Mouse (Mus musculus) kidney, postnatal 14 days (tissue): ENCODE data around the gene Gdpgp1.
A peak's percentile ranks its signal among the peaks of the same experiment; 100 is the strongest.

Source experiments
- DNase-seq: peaks from one replicate; pipeline ENCODE4 v3.0.0; 2022; ENCODE audit warnings: mixed read lengths

Gdpgp1 gene

DNA sequence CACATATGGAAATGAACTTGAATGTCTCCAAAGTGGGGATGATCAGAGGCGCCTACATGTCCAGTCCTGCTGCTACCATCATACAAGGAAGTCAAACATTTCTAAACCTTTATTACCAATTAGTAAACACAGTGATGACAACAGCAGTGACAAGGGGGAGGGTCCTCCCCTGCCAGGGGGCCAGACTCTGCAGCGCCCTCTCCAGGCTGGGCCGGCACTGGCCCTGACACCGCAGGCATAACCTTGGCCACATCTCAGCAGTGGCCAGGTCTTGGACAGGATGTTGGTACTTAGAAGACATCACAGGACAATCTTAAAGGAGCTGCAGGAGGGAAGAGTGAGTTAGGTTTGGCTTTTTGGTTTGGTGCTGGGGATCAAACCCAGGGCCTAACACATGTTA is 5.6 kb upstream of the Gdpgp1 start:
- no peak for DNase-seq

- peak; percentile 30 for DNase-seq
Observed at GRCm38 (mm10) chr7:80230196-80230595, 2.5 kb upstream of the Gdpgp1 start.

DNA sequence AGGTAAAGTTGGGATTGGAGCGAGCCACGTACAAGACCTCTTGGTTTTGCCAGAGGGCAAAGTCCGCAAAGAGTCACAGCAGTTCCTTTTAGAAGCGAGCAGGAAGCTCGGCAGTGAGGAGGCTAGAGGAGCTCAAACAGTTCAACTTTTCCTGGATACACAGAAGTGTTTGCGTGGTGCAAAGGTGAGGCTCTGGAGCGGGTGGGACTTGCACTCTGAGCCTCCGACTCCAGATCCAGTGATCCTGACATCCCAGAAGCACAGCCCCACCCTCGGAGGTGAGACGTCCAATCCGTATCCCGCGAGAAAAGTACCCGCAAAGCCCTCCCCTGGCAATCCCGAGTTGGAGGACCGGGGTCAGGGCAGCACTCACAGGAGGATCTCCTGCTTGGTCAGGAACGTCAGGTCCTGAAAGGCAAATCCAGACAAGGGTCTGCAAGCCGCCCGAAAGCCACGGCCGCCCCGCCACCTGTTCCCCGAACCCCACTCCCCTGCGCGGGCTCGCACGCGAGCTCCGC is 635 bp upstream of the Gdpgp1 start:
- peak; percentile 79 for DNase-seq

GRCm38 (mm10) chr7:80233799-80234198 is 1.1 kb downstream of the Gdpgp1 start:
- DNase-seq = no peak

DNA sequence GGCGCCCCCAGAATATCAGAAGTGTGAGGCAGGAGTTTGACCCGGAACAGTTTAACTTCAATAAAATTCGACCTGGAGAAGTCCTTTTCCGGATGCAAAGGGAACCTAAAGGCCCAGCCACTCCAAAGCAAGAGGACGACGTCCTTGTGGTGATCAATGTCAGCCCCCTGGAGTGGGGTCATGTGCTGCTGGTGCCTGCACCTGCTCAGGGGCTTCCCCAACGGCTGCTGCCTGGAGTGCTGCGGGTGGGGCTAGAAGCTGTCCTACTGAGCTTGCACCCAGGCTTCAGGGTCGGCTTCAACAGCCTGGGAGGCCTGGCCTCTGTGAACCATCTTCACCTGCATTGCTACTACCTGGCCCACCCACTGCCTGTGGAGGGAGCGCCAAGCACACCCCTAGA is 5.9 kb downstream of the Gdpgp1 start:
- no peak for DNase-seq

GRCm38 (mm10) chr7:80241661-80242060 is 9.0 kb downstream of the Gdpgp1 start:
- DNase-seq = no peak

- no peak for DNase-seq
Observed at GRCm38 (mm10) chr7:80244851-80245250, 12.2 kb downstream of the Gdpgp1 start.

- DNase-seq = peak; percentile 98
Observed at GRCm38 (mm10) chr7:80246148-80246721, 13.6 kb downstream of the Gdpgp1 start, which contains the start of gene Ttll13. Ttll13 (plus strand) TSS chr7:80246376.

GRCm38 (mm10) chr7:80246859-80247258 is 14.2 kb downstream of the Gdpgp1 start:
- no peak for DNase-seq

- no peak for DNase-seq
Observed at GRCm38 (mm10) chr7:80252437-80252836, 19.8 kb downstream of the Gdpgp1 start.

DNA sequence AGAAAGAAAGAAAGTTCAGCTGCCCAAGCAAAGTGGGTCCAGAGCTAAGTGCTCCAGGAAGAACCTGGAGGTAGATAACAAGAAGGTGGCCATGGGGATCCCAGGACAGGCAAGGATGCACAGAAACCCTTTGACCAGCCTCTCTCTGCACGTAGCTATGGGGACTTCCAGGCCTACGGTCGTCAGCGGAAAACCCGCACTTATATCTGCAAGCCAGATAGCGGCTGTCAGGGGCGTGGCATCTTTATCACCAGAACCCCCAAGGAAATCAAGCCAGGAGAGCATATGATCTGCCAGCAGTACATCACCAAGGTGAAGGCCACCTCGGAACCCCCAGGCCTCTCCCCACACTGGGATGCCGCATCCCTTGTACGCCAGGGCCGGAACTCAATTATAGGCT is 20.2 kb downstream of the Gdpgp1 start:
- DNase-seq = no peak

- no peak for DNase-seq
Observed at GRCm38 (mm10) chr7:80255981-80256380, 23.3 kb downstream of the Gdpgp1 start.

DNA sequence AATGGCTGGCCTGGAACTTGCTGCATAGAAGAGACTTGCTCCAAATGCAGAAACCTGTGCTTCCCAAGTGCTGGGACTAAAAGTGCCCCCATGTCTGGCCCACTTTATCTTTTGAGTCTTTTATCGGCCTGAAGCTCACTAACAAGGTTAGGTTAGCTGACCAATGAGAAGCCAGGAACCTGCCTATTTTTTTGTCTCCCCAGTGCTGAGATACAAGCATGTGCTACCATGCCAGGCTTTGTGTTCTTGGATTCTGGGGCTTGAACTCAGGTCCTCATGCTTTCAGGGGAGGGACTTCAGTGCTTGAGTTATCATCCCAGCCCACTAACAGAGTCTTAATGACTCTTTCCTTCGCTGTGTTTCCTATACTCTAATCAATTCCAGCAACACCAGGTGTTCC is 25.0 kb downstream of the Gdpgp1 start:
- DNase-seq = no peak

DNA sequence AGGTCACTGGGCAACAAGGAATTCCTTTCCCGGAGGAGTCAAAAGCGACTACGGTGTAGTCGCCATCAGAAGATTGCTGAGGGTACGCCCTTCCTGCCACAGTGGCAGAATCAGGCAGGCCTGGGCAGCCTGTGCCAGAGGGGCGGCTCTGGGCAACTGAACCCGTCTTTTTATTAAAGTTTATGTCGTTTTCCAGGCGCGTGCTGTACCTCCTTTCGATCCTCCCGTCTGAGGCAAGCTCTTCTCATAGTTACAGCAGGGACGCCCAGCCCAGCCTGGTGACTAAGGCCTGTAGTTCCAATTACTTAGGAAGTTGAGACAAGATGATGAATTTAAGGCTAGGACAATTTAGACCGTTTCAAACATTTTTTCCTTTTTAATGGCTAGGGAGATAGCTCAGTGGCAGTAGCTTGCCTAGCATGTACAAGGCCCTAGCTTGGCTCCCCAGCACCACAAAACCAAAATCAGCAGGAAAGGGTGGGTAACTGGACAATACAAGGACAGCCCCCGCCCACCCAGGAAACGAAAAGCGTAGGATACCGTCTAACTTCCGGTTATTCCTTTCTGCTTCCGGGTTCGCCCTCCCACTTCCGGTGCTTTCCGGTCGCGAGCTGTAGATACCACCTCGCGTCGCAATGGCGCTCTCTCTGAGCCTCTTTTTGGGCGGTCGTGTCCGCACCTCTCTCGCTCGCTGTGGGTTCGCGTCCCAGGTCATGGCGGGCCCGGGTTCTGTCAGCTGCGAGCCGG is 28.1 kb downstream of the Gdpgp1 start, which contains the start of gene Ngrn:
Ngrn (plus strand) TSS at position 591 of the 747 bp plus-strand sequence.
- peak; percentile 91 for DNase-seq

GRCm38 (mm10) chr7:80261372-80261990 is 28.8 kb downstream of the Gdpgp1 start:
- no peak for DNase-seq

DNA sequence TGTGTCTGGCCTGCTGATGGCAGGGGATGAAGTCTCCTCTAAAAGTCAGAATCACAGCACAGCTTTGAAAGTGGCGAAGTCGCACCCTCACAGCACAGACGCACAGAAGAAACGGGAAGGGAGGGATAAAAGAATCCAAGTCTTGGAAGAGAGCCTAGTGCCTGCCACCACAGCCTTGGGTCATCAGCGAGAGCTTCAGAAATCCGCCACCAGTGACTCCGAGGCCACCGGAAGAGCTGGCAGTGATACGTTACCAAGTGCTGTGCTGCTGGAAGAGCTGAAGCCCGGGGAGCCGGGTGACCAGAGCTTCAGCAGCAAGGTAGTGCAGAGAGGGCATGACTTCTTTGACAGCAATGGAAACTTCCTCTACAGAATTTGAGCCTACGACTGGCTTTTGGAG is 31.9 kb downstream of the Gdpgp1 start:
- no peak for DNase-seq

GRCm38 (mm10) chr7:80267764-80268163 is 35.1 kb downstream of the Gdpgp1 start:
- no peak for DNase-seq

GRCm38 (mm10) chr7:80268897-80269750 is 36.5 kb downstream of the Gdpgp1 start, which contains the start of gene Vps33b:
Vps33b (plus strand) TSS chr7:80269649.
- peak; percentile 98 for DNase-seq

- peak; percentile 45 for DNase-seq
Observed at GRCm38 (mm10) chr7:80269751-80270255, 37.1 kb downstream of the Gdpgp1 start.

DNA sequence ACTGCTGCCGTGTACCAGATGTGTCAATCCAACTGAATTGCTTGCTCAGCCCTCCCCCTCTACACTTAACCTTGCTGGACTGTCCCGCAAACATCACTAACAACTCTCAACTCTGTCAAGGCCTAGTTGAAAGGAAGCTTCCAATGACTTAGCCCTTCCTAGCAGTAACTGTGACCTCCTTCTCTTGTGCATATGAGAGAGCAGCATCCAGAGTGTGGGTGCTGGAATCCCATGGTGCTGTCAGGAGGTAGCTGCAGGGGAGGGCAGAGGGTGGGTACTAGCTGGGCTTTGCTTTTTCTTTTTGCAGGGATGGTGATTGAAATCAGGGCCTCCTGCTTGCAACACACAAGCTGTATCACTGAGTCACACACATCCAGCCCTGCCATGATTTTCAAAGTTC is 40.8 kb downstream of the Gdpgp1 start:
- DNase-seq = no peak

DNA sequence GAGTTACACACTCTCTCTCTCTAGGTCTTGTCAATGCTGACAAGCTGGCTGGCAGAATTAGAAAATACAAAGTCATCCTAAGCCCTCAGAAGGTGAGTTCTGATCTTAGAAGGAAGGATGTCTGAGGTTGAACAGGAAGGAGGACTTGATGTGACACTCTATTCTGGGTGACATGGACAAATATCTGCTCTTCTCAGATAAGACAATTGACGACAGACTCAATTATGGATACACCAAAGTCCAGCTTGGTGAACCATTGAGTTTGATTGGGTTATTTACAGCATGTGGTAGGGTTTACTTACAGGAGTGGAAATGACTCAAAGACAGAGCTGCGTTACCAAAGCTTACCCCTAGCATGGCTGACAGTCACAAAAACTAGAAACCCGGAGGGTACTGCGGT is 43.7 kb downstream of the Gdpgp1 start:
- DNase-seq = no peak

DNA sequence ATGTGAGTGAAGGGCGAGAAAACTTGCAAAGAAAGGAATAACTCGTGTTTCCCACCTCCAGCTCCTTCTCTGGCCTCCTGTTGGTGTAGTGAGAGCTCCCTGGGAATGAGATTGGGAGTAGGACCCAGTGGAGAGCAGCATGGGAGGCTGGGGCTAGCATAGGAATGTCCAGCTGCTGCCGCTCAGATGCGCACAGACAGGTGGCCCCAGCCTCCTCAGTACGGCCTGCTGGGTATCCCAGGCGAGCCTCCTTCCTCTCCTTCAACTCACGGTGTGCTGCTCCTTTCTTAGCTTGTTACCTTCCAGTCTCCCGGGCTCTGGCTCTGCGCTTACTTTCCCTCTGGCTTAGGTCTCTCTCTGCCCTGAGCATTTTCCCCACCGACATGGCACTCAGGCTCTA is 47.4 kb downstream of the Gdpgp1 start:
- no peak for DNase-seq

GRCm38 (mm10) chr7:80280998-80281397 is 48.3 kb downstream of the Gdpgp1 start:
- DNase-seq = no peak
